Mouse (Mus musculus) sigmoid colon, adult 10 weeks (tissue): ENCODE data around the gene Smarce1. TPM values are rescaled to one million over a fixed set of nuclear protein-coding genes. Genes with fewer than 3 reads are reported as not detected.

Experiments used
- polyA plus RNA-seq: library from polyadenylated mRNA; stranded (reverse); fragments of 350-450 nt; fragmentation: Illumina TruSeq; extraction: RNeasy Lipid Tissue Mini Kit (QIAGEN cat#74804); gene quantifications from one replicate; pipeline ENCODE4 v1.2.3, GENCODE M21; 2014; ENCODE audit warnings: low read depth, low replicate concordance

The Smarce1 gene
- polyA plus RNA-seq, result 168 TPM

GRCm38 (mm10) chr11:99230261-99231048 is at the start of gene Smarce1:
TSS of gene Smarce1 (minus strand) at chr11:99231017.

GRCm38 (mm10) chr11:99243820-99244374 is 13.1 kb upstream of the Smarce1 start, which contains the start of gene Krt222:
TSS of gene Krt222 (minus strand) at chr11:99244085.

Other genes starting within 250 kb of the Smarce1 start
- not detected for gene Gjd3, start 248.0 kb downstream of the Smarce1 start, polyA plus RNA-seq
- 66.4 TPM for gene Top2a, start 206.8 kb downstream of the Smarce1 start, polyA plus RNA-seq
- gene Igfbp4, start 189.8 kb downstream of the Smarce1 start, polyA plus RNA-seq, result 20.5 TPM
- gene Tns4, start 141.7 kb downstream of the Smarce1 start, polyA plus RNA-seq, result 44.7 TPM
- 0.57 TPM for gene Ccr7, start 75.9 kb downstream of the Smarce1 start, polyA plus RNA-seq
- 3.2 TPM for gene Krt222, start 13.1 kb upstream of the Smarce1 start, polyA plus RNA-seq
- not detected for gene Krt24, start 54.2 kb upstream of the Smarce1 start, polyA plus RNA-seq
- not detected for gene Krt25, start 91.9 kb upstream of the Smarce1 start, polyA plus RNA-seq
- gene Krt26, start 106.9 kb upstream of the Smarce1 start, polyA plus RNA-seq, result not detected
- not detected for gene Krt27, start 120.1 kb upstream of the Smarce1 start, polyA plus RNA-seq
- gene Krt28, start 143.9 kb upstream of the Smarce1 start, polyA plus RNA-seq, result not detected
- gene Krt10, start 158.3 kb upstream of the Smarce1 start, polyA plus RNA-seq, result 17.3 TPM
- gene Krt12, start 191.2 kb upstream of the Smarce1 start, polyA plus RNA-seq, result 0.47 TPM
- gene Krt20, start 207.1 kb upstream of the Smarce1 start, polyA plus RNA-seq, result 486 TPM